Comparison of ENCODE assay signal across 31 mouse cellular contexts in genomic region chr2:150985359-150985758, GRCm38 (mm10). TPM values are rescaled to one million over a fixed set of nuclear protein-coding genes. Genes with fewer than 3 reads are reported as not detected.
"Had no signal": no experiment of that assay in that cellular context is flagged by ENCODE, and none has a peak within 500 bp of the region (broad histone marks: within the 10 kb centered on the region; RNA-seq: fewer than 3 reads in every experiment).

No protein-coding gene starts in this region.

- H3K27me3 ChIP-seq: limb, embryonic 12.5 days; limb, embryonic 13.5 days; limb, embryonic 15.5 days; liver, embryonic 12.5 days; liver, embryonic 13.5 days; liver, embryonic 15.5 days; lung, embryonic 15.5 days; megakaryocyte, embryonic 14.5 days; midbrain, embryonic 12.5 days; midbrain, embryonic 13.5 days; midbrain, embryonic 15.5 days; neural tube, embryonic 12.5 days had no signal

- H3K4me2 ChIP-seq: limb, embryonic 12.5 days; limb, embryonic 13.5 days; limb, embryonic 15.5 days; liver, embryonic 11.5 days; liver, embryonic 12.5 days; liver, embryonic 13.5 days; liver, embryonic 15.5 days; lung, embryonic 14.5 days; lung, embryonic 15.5 days; midbrain, embryonic 11.5 days; midbrain, embryonic 12.5 days; midbrain, embryonic 13.5 days; midbrain, embryonic 15.5 days; neural tube, embryonic 12.5 days had no signal

- H3K4me1 ChIP-seq: limb, embryonic 10.5 days; limb, embryonic 12.5 days; limb, embryonic 13.5 days; limb, embryonic 15.5 days; lung, embryonic 15.5 days; midbrain, embryonic 10.5 days; midbrain, embryonic 12.5 days; midbrain, embryonic 13.5 days; midbrain, embryonic 15.5 days; neural tube, embryonic 12.5 days had no signal

- H3K36me3 ChIP-seq: limb, embryonic 12.5 days; limb, embryonic 13.5 days; limb, embryonic 15.5 days; liver, embryonic 12.5 days; liver, embryonic 13.5 days; liver, embryonic 15.5 days; lung, embryonic 15.5 days; midbrain, embryonic 12.5 days; midbrain, embryonic 13.5 days; midbrain, embryonic 15.5 days; neural tube, embryonic 12.5 days had no signal

- H3K27ac ChIP-seq: limb, embryonic 10.5 days; limb, embryonic 12.5 days; limb, embryonic 13.5 days; limb, embryonic 15.5 days; liver, embryonic 12.5 days; liver, embryonic 13.5 days; liver, embryonic 14.5 days; liver, embryonic 15.5 days; lung, embryonic 15.5 days; macrophage; midbrain, embryonic 10.5 days; midbrain, embryonic 12.5 days; midbrain, embryonic 13.5 days; midbrain, embryonic 15.5 days; neural tube, embryonic 12.5 days had no signal

- H3K9ac ChIP-seq: limb, embryonic 12.5 days; limb, embryonic 13.5 days; limb, embryonic 15.5 days; liver, embryonic 12.5 days; liver, embryonic 13.5 days; liver, embryonic 14.5 days; liver, embryonic 15.5 days; liver, postnatal 0 days; lung, embryonic 14.5 days; lung, embryonic 15.5 days; midbrain, embryonic 12.5 days; midbrain, embryonic 13.5 days; midbrain, embryonic 15.5 days; neural tube, embryonic 12.5 days had no signal

- H3K4me3 ChIP-seq: limb, embryonic 10.5 days; limb, embryonic 12.5 days; limb, embryonic 13.5 days; limb, embryonic 15.5 days; liver, embryonic 12.5 days; liver, embryonic 13.5 days; liver, embryonic 15.5 days; lung, embryonic 15.5 days; megakaryocyte, embryonic 14.5 days; midbrain, embryonic 10.5 days; midbrain, embryonic 12.5 days; midbrain, embryonic 13.5 days; midbrain, embryonic 15.5 days; myocyte; neural tube, embryonic 12.5 days had no signal

- H3K9me3 ChIP-seq: limb, embryonic 10.5 days; limb, embryonic 12.5 days; limb, embryonic 13.5 days; limb, embryonic 15.5 days; liver, embryonic 12.5 days; liver, embryonic 13.5 days; liver, embryonic 15.5 days; lung, embryonic 15.5 days; midbrain, embryonic 13.5 days; midbrain, embryonic 15.5 days; neural tube, embryonic 12.5 days had no signal

- DNase-seq: left cerebral cortex, postnatal 4 days; liver; liver, embryonic 13.5 days; lung, adult 18-20 months; lung, adult 2 months; lung, embryonic 14.5 days; lung, postnatal 10 days; lung, postnatal 14 days; lung, postnatal 36 days; lung, postnatal 4 days; midbrain, embryonic 14.5 days had no signal

RNA-seq across cellular contexts. Expression of gene Ninl, which starts 53.8 kb away (rescaled TPM):
- total RNA-seq: monocyte, adult 5-6 weeks had no signal
